In genomic region chr5:134314068-134314674, GRCm38 (mm10) we compare ENCODE assay signal across 8 mouse cellular contexts. TPM values are rescaled to one million over a fixed set of nuclear protein-coding genes. Genes with fewer than 3 reads are reported as not detected.
A peak's percentile ranks its signal among the peaks of the same experiment; 100 is the strongest.
DNase-seq lines count a peak whose midpoint lies in the region; ATAC-seq lines count a peak whose summit lies in the region.

No protein-coding gene starts in this region.

- H3K4me3 ChIP-seq in heart, embryonic 15.5 days: peak overlapping the region; percentile 95
- H3K4me3 ChIP-seq in liver, embryonic 11.5 days (ENCODE audit: low read depth, low read length): peak overlapping the region; percentile 76
- peak overlapping the region; percentile 72 for H3K4me3 ChIP-seq in neural tube, embryonic 12.5 days

- peak overlapping the region; percentile 99 for H3K9ac ChIP-seq in heart, embryonic 15.5 days
- peak overlapping the region; percentile 89 for H3K9ac ChIP-seq in liver, embryonic 11.5 days (ENCODE audit: low read depth, low read length)
- H3K9ac ChIP-seq in neural tube, embryonic 12.5 days: peak overlapping the region; percentile 98

- WGBS in heart, embryonic 15.5 days: 2% methylated on average over 54 of the region's 64 CpGs
- under 1% methylated on average over 44 of the region's 64 CpGs for WGBS in liver, embryonic 11.5 days
- under 1% methylated on average over 48 of the region's 64 CpGs for WGBS in neural tube, embryonic 12.5 days

- DNase-seq in cerebellum, adult 11 months: no peak
- DNase-seq in urinary bladder, postnatal 25 days (ENCODE audit: low spot score): peak; percentile 52
- DNase-seq in urinary bladder, adult 2 months (ENCODE audit: low spot score): no peak
- DNase-seq in liver, embryonic 11.5 days (ENCODE audit: low spot score): peak; percentile 81
- no peak for DNase-seq in adrenal gland, adult 8-10 months

- peaks cover 22% of the 10 kb centered on the region for H3K36me3 ChIP-seq in heart, embryonic 15.5 days
- H3K36me3 ChIP-seq in liver, embryonic 11.5 days (ENCODE audit: control insufficient read depth, insufficient read depth, low read length): peaks cover 20% of the 10 kb centered on the region
- peaks cover 24% of the 10 kb centered on the region for H3K36me3 ChIP-seq in neural tube, embryonic 12.5 days

- peak overlapping the region; percentile 73 for H3K4me2 ChIP-seq in heart, embryonic 15.5 days
- peak overlapping the region; percentile 93 for H3K4me2 ChIP-seq in liver, embryonic 11.5 days
- H3K4me2 ChIP-seq in neural tube, embryonic 12.5 days (replicated peaks): peak overlapping the region; percentile 75

- peaks cover 42% of the 10 kb centered on the region for H3K4me1 ChIP-seq in heart, embryonic 15.5 days (replicated peaks)
- peaks cover 10% of the 10 kb centered on the region for H3K4me1 ChIP-seq in liver, embryonic 11.5 days (replicated peaks; ENCODE audit: control insufficient read depth, insufficient read depth, low read length)
- H3K4me1 ChIP-seq in neural tube, embryonic 12.5 days: peaks cover 27% of the 10 kb centered on the region

- H3K9me3 ChIP-seq in heart, embryonic 15.5 days (replicated peaks): no peaks in the 10 kb centered on the region
- no peaks in the 10 kb centered on the region for H3K9me3 ChIP-seq in liver, embryonic 11.5 days (ENCODE audit: control insufficient read depth, low read length)
- H3K9me3 ChIP-seq in neural tube, embryonic 12.5 days: no peaks in the 10 kb centered on the region

- peak overlapping the region; percentile 100 for H3K27ac ChIP-seq in heart, embryonic 15.5 days
- peak overlapping the region; percentile 98 for H3K27ac ChIP-seq in liver, embryonic 11.5 days (ENCODE audit: low read depth, low read length)
- peak overlapping the region; percentile 99 for H3K27ac ChIP-seq in neural tube, embryonic 12.5 days

- no peaks in the 10 kb centered on the region for H3K27me3 ChIP-seq in heart, embryonic 15.5 days
- H3K27me3 ChIP-seq in liver, embryonic 11.5 days (replicated peaks; ENCODE audit: control insufficient read depth, insufficient read depth, low read length): no peaks in the 10 kb centered on the region
- no peaks in the 10 kb centered on the region for H3K27me3 ChIP-seq in neural tube, embryonic 12.5 days (replicated peaks)

- ATAC-seq in cerebellum, adult (ENCODE audit: insufficient number of reproducible peaks, low FRiP score, low TSS enrichment): peak; percentile 24; the same call in 1 of the 2 replicates
- ATAC-seq in heart, embryonic 15.5 days (replicated peaks; ENCODE audit: insufficient number of reproducible peaks, insufficient read depth, low FRiP score, low read depth): peak; percentile 33
- ATAC-seq in liver, embryonic 11.5 days (replicated peaks; ENCODE audit: low FRiP score): peak; percentile 39
- ATAC-seq in neural tube, embryonic 12.5 days (ENCODE audit: low FRiP score, low read depth): peak; percentile 51

RNA-seq across cellular contexts. Expression of gene Gtf2i, which starts 0.4 kb away (rescaled TPM):
- polyA plus RNA-seq in urinary bladder, adult 2 months (2012; rRNA removed): 152 and 161 TPM in 2 replicates
- polyA plus RNA-seq in heart, embryonic 15.5 days (2015; fragmentation: Nextera tagmentation; extraction: Ambion mirVana): 121 and 125 TPM in 2 replicates
- polyA plus RNA-seq in liver, embryonic 11.5 days (2014; fragmentation: Nextera tagmentation; extraction: Ambion mirVana): 108 and 115 TPM in 2 replicates
- 214 and 229 TPM in 2 replicates for polyA plus RNA-seq in neural tube, embryonic 12.5 days (2016; fragmentation: Nextera tagmentation; extraction: Ambion mirVana)
- 100 to 1,000 TPM; 215 to 303 (median 258) TPM for total RNA-seq in adrenal gland, adult 8-10 months (2022)

Comparison
In these comparisons a context has a peak if more than half of its experiments do, and no peak if none do; other contexts are left out.
1. DNase-seq: peak in urinary bladder, postnatal 25 days (single experiment) and liver, embryonic 11.5 days (single experiment); none in cerebellum, adult 11 months (single experiment), urinary bladder, adult 2 months (single experiment) and adrenal gland, adult 8-10 months (single experiment).
2. Peak in every context shown above with its lines, with median percentiles within 50 percentile points of each other: ATAC-seq, H3K27ac ChIP-seq, H3K4me2 ChIP-seq, H3K4me3 ChIP-seq and H3K9ac ChIP-seq.